Comparison of ENCODE assay signal across 10 mouse cellular contexts in genomic region chr5:120806458-120806857, GRCm38 (mm10). TPM values are rescaled to one million over a fixed set of nuclear protein-coding genes. Genes with fewer than 3 reads are reported as not detected.
DNase-seq lines count a peak whose midpoint lies in the region; ATAC-seq lines count a peak whose summit lies in the region.
"Had no signal": no experiment of that assay in that cellular context is flagged by ENCODE, and none has a peak within 500 bp of the region (broad histone marks: within the 10 kb centered on the region; RNA-seq: fewer than 3 reads in every experiment).

No protein-coding gene starts in this region.

- no peaks in the 10 kb centered on the region for H3K36me3 ChIP-seq in heart, embryonic 11.5 days (ENCODE audit: control insufficient read depth, insufficient read depth, low read length)
- H3K36me3 ChIP-seq in neural tube, embryonic 11.5 days (ENCODE audit: control insufficient read depth, insufficient read depth, low read length), result no peaks in the 10 kb centered on the region

- ATAC-seq in heart, embryonic 11.5 days (replicated peaks; ENCODE audit: insufficient number of reproducible peaks, low FRiP score, low TSS enrichment), result no peak
- no peak for ATAC-seq in neural tube, embryonic 11.5 days (ENCODE audit: insufficient read depth, low FRiP score, low TSS enrichment)

- no peak overlapping the region for H3K9ac ChIP-seq in heart, embryonic 11.5 days (ENCODE audit: low read depth, low read length)
- H3K9ac ChIP-seq in neural tube, embryonic 11.5 days (ENCODE audit: low read length), result no peak overlapping the region

- H3K27ac ChIP-seq in heart, embryonic 11.5 days (ENCODE audit: low read depth, low read length), result no peak overlapping the region
- no peak overlapping the region for H3K27ac ChIP-seq in neural tube, embryonic 11.5 days (ENCODE audit: low read depth, low read length)

- peaks cover 4% of the 10 kb centered on the region for H3K27me3 ChIP-seq in heart, embryonic 11.5 days (ENCODE audit: control insufficient read depth, insufficient read depth, low read length)
- no peaks in the 10 kb centered on the region for H3K27me3 ChIP-seq in neural tube, embryonic 11.5 days (ENCODE audit: control insufficient read depth, insufficient read depth, low read length)

- no peak overlapping the region for H3K4me2 ChIP-seq in heart, embryonic 11.5 days
- H3K4me2 ChIP-seq in neural tube, embryonic 11.5 days (ENCODE audit: low read depth), result no peak overlapping the region

- WGBS in heart, embryonic 11.5 days (ENCODE audit: insufficient replicate concordance), result 71% methylated on average over 1 of the region's 1 CpGs
- 94% methylated on average over 1 of the region's 1 CpGs for WGBS in neural tube, embryonic 11.5 days

- H3K4me3 ChIP-seq in heart, embryonic 11.5 days (ENCODE audit: low read depth, low read length), result no peak overlapping the region
- no peak overlapping the region for H3K4me3 ChIP-seq in neural tube, embryonic 11.5 days (ENCODE audit: low read depth, low read length)
- H3K4me3 ChIP-seq: megakaryocyte, embryonic 14.5 days had no signal

- no peaks in the 10 kb centered on the region for H3K9me3 ChIP-seq in heart, embryonic 11.5 days (replicated peaks; ENCODE audit: control insufficient read depth, low read length)
- H3K9me3 ChIP-seq in neural tube, embryonic 11.5 days (ENCODE audit: control insufficient read depth, low read length), result no peaks in the 10 kb centered on the region
- H3K9me3 ChIP-seq: megakaryocyte, embryonic 14.5 days had no signal

- H3K4me1 ChIP-seq in heart, embryonic 11.5 days (ENCODE audit: control insufficient read depth, insufficient read depth, low read length), result no peaks in the 10 kb centered on the region
- H3K4me1 ChIP-seq in neural tube, embryonic 11.5 days (ENCODE audit: control insufficient read depth, insufficient read depth, low read length), result no peaks in the 10 kb centered on the region

- intact Hi-C loops in heart, postnatal 10 days (cut with DNase I), result loop anchor here (5.0 kb wide), 1 partner anchor 41 kb away; the partner anchor contains the start of gene Oas1f

- DNase-seq in heart, postnatal 10 days, result peak; percentile 36 to 43
- peak; percentile 80 for DNase-seq in CD4-positive helper T cell, adult 2 months (ENCODE audit: low read depth, low spot score)
- peak; percentile 60 for DNase-seq in T-cell, adult 2 months (ENCODE audit: low spot score)
- peak; percentile 56 for DNase-seq in embryo, embryonic 11 days
- peak; percentile 42 for DNase-seq in layer of hippocampus, adult 9-10 months (ENCODE audit: low spot score)
- DNase-seq in neural tube, embryonic 11.5 days (ENCODE audit: low spot score), result peak; percentile 64
- DNase-seq in thymus, postnatal 10 days (ENCODE audit: low spot score in 2 of 2), result peak; percentile 22 to 66

RNA-seq across cellular contexts. Expression of gene Oas1c, which starts 5.9 kb away (rescaled TPM):
- total RNA-seq in heart, postnatal 10 days (2021), result under 1 TPM; 0.69 TPM
- polyA plus RNA-seq in heart, embryonic 11.5 days (2014; fragmentation: Nextera tagmentation; extraction: Ambion mirVana), result 0.49 and 0.54 TPM in 2 replicates
- polyA plus RNA-seq in neural tube, embryonic 11.5 days (2014; fragmentation: Nextera tagmentation; extraction: Ambion mirVana), result 0.21 and 0.23 TPM in 2 replicates

RNA-seq across cellular contexts. Expression of gene Oas1e, which starts 11.1 kb away (rescaled TPM):
- total RNA-seq in heart, postnatal 10 days (2021), result not detected
- not detected in 2 replicates for polyA plus RNA-seq in heart, embryonic 11.5 days (2014; fragmentation: Nextera tagmentation; extraction: Ambion mirVana)
- polyA plus RNA-seq in neural tube, embryonic 11.5 days (2014; fragmentation: Nextera tagmentation; extraction: Ambion mirVana), result 0.18 TPM in 1 of 2 replicates, not detected in the other
- polyA plus RNA-seq: frontal cortex, adult 2 months had no signal

RNA-seq across cellular contexts. Expression of gene Oas3, which starts 29.0 kb away (rescaled TPM):
- total RNA-seq in heart, postnatal 10 days (2021), result under 1 TPM in 1 of 2 experiments, not detected in 1; 0.12 TPM
- 0.09 and 0.11 TPM in 2 replicates for polyA plus RNA-seq in heart, embryonic 11.5 days (2014; fragmentation: Nextera tagmentation; extraction: Ambion mirVana)
- polyA plus RNA-seq in neural tube, embryonic 11.5 days (2014; fragmentation: Nextera tagmentation; extraction: Ambion mirVana), result 0.08 TPM in 1 of 2 replicates, not detected in the other

RNA-seq across cellular contexts. Expression of gene Oas1f, which starts 40.7 kb away (rescaled TPM):
- not detected for total RNA-seq in heart, postnatal 10 days (2021)
- polyA plus RNA-seq in heart, embryonic 11.5 days (2014; fragmentation: Nextera tagmentation; extraction: Ambion mirVana), result not detected in 2 replicates
- polyA plus RNA-seq in neural tube, embryonic 11.5 days (2014; fragmentation: Nextera tagmentation; extraction: Ambion mirVana), result not detected in 2 replicates
- polyA plus RNA-seq: frontal cortex, adult 2 months had no signal

RNA-seq across cellular contexts. Expression of gene Oas1h, which starts 54.8 kb away (rescaled TPM):
- not detected for total RNA-seq in heart, postnatal 10 days (2021)
- not detected in 2 replicates for polyA plus RNA-seq in heart, embryonic 11.5 days (2014; fragmentation: Nextera tagmentation; extraction: Ambion mirVana)
- not detected in 2 replicates for polyA plus RNA-seq in neural tube, embryonic 11.5 days (2014; fragmentation: Nextera tagmentation; extraction: Ambion mirVana)
- polyA plus RNA-seq: frontal cortex, adult 2 months had no signal
